Mouse (Mus musculus): Measurements from ENCODE around the gene Smyd1. TPM values are rescaled to one million over a fixed set of nuclear protein-coding genes. Genes with fewer than 3 reads are reported as not detected.

Gene Smyd1
- polyA plus RNA-seq, 1 experiment from 2014 or later: 0.15 TPM

DNA sequence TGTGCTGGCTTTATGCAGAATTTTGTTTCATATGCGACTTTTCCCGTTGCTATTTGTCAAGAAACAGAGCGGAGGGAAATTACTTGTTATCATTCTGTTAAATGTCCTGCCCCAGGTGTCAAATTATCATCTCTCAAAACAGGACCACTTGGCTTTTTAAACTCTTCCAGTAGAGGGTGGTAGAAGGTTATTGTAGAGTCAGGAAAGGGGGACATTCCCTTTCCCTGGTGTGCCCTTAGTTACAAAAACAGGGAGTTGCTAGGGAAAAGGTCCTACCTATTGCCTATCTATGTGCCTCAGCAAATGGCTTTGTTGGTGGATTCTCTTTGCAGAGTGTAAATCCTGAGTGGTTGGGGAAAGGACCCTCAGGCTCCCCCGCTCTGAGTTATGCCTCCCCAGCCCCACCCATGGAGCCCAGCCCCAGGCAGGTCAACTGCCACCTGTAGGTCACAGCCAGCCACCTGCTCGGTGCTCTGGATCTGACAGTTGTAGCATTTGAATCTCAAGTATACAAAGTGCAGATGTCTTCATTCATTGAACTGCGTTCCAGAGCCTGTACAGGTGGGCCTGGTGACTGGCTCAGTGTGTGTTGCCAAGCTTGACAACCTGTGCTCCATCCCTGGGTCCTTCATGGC, 19.8 kb downstream of the Smyd1 start:
- Histone ChIP-seq H3K4me2 (replicated peaks) (no peak overlapping the region), H3K9me3 (no peaks in the 10 kb centered on the region), H3K9ac (replicated peaks) (no peak overlapping the region), H3K27me3 (no peaks in the 10 kb centered on the region), H3K4me1 (no peaks in the 10 kb centered on the region), H3K4me3 (no peak overlapping the region), H3K36me3 (no peaks in the 10 kb centered on the region), H3K27ac (replicated peaks) (no peak overlapping the region)
- ATAC-seq (replicated peaks): no peak
- 77% methylated on average over 6 of the region's 6 CpGs for WGBS

DNA sequence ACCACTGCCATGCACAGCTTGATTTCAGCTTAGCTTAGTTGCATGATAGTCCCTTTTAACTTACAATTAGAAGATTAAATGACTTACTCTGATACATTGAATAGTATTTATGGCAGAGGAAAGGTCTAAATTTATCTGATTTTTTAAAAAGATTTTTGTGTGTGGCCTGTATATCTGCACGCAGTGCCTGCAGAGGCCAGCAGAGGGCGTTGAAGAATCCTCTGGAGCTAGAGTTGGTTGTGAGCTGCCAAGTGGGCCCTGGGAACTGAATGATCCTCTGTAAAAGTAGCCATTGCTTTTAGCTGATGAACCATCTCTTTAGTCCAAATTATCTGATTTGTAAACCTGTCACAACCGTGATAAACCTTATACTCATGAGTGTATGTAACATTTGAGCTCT, 23.3 kb downstream of the Smyd1 start:
- Histone ChIP-seq H3K27me3 (no peaks in the 10 kb centered on the region), H3K4me1 (no peaks in the 10 kb centered on the region)
- no peak for ATAC-seq (replicated peaks)

GRCm38 (mm10) chr6:71298051-71298450, 24.0 kb downstream of the Smyd1 start:
- WGBS: 72% methylated on average over 2 of the region's 2 CpGs
- H3K27me3 ChIP-seq: no peaks in the 10 kb centered on the region
- H3K36me3 ChIP-seq: no peaks in the 10 kb centered on the region

More for the DNA sequence above, 23.3 kb downstream of the Smyd1 start:
- Histone ChIP-seq H3K27ac (replicated peaks) (no peak overlapping the region), H3K4me3 (no peak overlapping the region), H3K9me3 (no peaks in the 10 kb centered on the region), H3K36me3 (no peaks in the 10 kb centered on the region), H3K4me2 (replicated peaks) (no peak overlapping the region), H3K9ac (replicated peaks) (no peak overlapping the region)
- 36% methylated on average over 3 of the region's 3 CpGs for WGBS

GRCm38 (mm10) chr6:71295303-71295702, 26.7 kb downstream of the Smyd1 start:
- no peak overlapping the region for H3K4me3 ChIP-seq
- no peaks in the 10 kb centered on the region for H3K9me3 ChIP-seq
- no peak overlapping the region for H3K4me2 ChIP-seq (replicated peaks)
- H3K4me1 ChIP-seq: no peaks in the 10 kb centered on the region
- H3K36me3 ChIP-seq: no peaks in the 10 kb centered on the region
- H3K27ac ChIP-seq (replicated peaks): no peak overlapping the region
- H3K27me3 ChIP-seq: no peaks in the 10 kb centered on the region
- no peak for ATAC-seq (replicated peaks)
- WGBS: 80% methylated on average over 6 of the region's 6 CpGs
- no peak overlapping the region for H3K9ac ChIP-seq (replicated peaks)

More at GRCm38 (mm10) chr6:71298051-71298450, 24.0 kb downstream of the Smyd1 start:
- H3K4me1 ChIP-seq: no peaks in the 10 kb centered on the region
- H3K9ac ChIP-seq (replicated peaks): no peak overlapping the region
- H3K9me3 ChIP-seq: no peaks in the 10 kb centered on the region
- no peak overlapping the region for H3K27ac ChIP-seq (replicated peaks)
- ATAC-seq (replicated peaks): no peak
- H3K4me3 ChIP-seq: no peak overlapping the region
- H3K4me2 ChIP-seq (replicated peaks): no peak overlapping the region

DNA sequence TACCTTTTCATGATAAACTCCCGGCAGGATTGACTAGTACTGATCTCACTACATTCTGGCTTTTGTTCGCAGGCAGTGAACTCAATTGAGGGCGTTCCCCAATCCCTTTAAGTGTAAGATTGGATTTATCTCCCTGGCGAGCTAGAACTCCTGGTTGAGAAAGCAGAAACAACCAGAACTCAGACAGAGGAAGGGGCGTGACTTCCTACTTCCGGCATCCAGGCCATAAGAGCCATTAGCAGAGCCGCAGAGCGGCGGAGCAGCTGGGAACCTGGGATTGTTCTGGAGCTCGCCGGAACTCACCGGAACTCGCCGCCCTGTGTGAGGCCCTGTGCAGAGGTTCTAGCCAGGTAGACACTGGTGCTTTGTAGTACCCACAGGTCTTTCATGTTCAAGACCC, 28.5 kb downstream of the Smyd1 start:
- H3K36me3 ChIP-seq: no peaks in the 10 kb centered on the region
- H3K4me3 ChIP-seq: no peak overlapping the region
- no peaks in the 10 kb centered on the region for H3K4me1 ChIP-seq
- H3K4me2 ChIP-seq (replicated peaks): no peak overlapping the region
- H3K9ac ChIP-seq (replicated peaks): no peak overlapping the region
- WGBS: 83% methylated on average over 14 of the region's 14 CpGs
- no peak overlapping the region for H3K27ac ChIP-seq (replicated peaks)
- H3K9me3 ChIP-seq: no peaks in the 10 kb centered on the region
- no peak for ATAC-seq (replicated peaks)
- no peaks in the 10 kb centered on the region for H3K27me3 ChIP-seq

GRCm38 (mm10) chr6:71279418-71279817, 42.6 kb downstream of the Smyd1 start:
- 60% methylated on average over 1 of the region's 1 CpGs for WGBS
- no peaks in the 10 kb centered on the region for H3K9me3 ChIP-seq
- H3K4me3 ChIP-seq: no peak overlapping the region

DNA sequence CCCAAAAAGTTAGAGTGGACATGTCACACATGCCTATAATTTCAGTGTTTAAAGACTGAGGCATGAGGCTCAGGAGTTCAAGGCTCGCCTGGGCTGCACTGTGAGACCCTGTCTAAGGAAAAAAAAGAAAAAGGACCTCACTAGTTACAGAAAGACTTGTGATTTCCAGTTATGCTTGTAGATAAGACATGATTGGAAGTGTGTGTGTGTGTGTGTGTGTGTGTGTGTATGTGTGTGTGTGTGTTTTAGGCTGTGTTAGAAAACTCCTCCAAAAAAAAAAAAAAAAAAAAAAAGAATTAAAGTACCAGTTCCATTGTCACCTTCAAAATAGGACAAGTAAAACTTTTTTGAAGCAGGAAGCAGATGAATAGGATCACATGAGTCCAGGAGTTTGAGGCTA, 47.4 kb downstream of the Smyd1 start:
- no peak for ATAC-seq (replicated peaks)
- 93% methylated on average over 1 of the region's 1 CpGs for WGBS
- H3K9me3 ChIP-seq: no peaks in the 10 kb centered on the region
- H3K4me2 ChIP-seq (replicated peaks): no peak overlapping the region
- H3K27ac ChIP-seq (replicated peaks): no peak overlapping the region
- no peak overlapping the region for H3K4me3 ChIP-seq
- H3K27me3 ChIP-seq: no peaks in the 10 kb centered on the region
- no peaks in the 10 kb centered on the region for H3K36me3 ChIP-seq
- peaks cover 17% of the 10 kb centered on the region for H3K4me1 ChIP-seq
- H3K9ac ChIP-seq (replicated peaks): no peak overlapping the region

More at GRCm38 (mm10) chr6:71279418-71279817, 42.6 kb downstream of the Smyd1 start:
- Histone ChIP-seq H3K4me1 (no peaks in the 10 kb centered on the region), H3K27me3 (no peaks in the 10 kb centered on the region), H3K4me2 (replicated peaks) (no peak overlapping the region), H3K9ac (replicated peaks) (no peak overlapping the region), H3K36me3 (peaks cover 6% of the 10 kb centered on the region), H3K27ac (replicated peaks) (no peak overlapping the region)
- no peak for ATAC-seq (replicated peaks)

- H3K9me3 ChIP-seq: no peaks in the 10 kb centered on the region
- no peak overlapping the region for H3K4me3 ChIP-seq
- 88% methylated on average over 1 of the region's 1 CpGs for WGBS
- H3K27ac ChIP-seq (replicated peaks): no peak overlapping the region
- H3K4me2 ChIP-seq (replicated peaks): no peak overlapping the region
- H3K9ac ChIP-seq (replicated peaks): no peak overlapping the region
- H3K36me3 ChIP-seq: no peaks in the 10 kb centered on the region
- ATAC-seq (replicated peaks): no peak
- peaks cover 17% of the 10 kb centered on the region for H3K4me1 ChIP-seq
- no peaks in the 10 kb centered on the region for H3K27me3 ChIP-seq
Observed at GRCm38 (mm10) chr6:71273715-71274114, 48.3 kb downstream of the Smyd1 start.

DNA sequence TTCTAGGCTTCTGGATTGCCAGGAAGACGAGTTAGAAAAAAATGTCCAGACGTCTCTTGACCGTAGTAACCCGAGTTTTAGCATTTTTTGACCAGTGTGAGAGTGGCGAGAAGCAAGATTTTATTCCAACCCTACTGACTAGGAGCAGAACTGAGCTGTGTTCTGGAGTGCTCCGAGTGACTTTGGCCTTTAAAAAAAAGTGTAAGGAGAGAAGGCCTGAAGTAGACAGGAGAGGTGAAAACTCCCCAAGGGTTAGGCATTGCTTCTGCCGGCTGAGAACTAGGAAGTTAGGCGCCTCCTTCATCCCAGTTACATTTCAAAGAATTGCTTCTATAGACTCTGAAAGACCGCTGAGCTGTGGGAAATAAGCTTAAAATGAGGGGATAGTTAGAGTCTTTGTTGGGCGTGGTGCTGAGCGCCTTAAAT, 49.7 kb downstream of the Smyd1 start:
- Histone ChIP-seq H3K4me2 (replicated peaks) (peak overlapping the region; percentile 69), H3K27ac (replicated peaks) (peak overlapping the region; percentile 87), H3K4me1 (peaks cover 17% of the 10 kb centered on the region), H3K4me3 (peak overlapping the region; percentile 70), H3K36me3 (no peaks in the 10 kb centered on the region), H3K27me3 (no peaks in the 10 kb centered on the region), H3K9ac (replicated peaks) (peak overlapping the region; percentile 93), H3K9me3 (no peaks in the 10 kb centered on the region)
- WGBS: under 1% methylated on average over 11 of the region's 11 CpGs
- ATAC-seq (replicated peaks): peak; percentile 2; the same call in 1 of the 2 replicates

GRCm38 (mm10) chr6:71271389-71272315, 50.4 kb downstream of the Smyd1 start, which contains the start of gene Krcc1:
Gene Krcc1, plus strand, starts transcription at chr6:71271677.
- H3K4me1 ChIP-seq: peaks cover 17% of the 10 kb centered on the region
- peak; percentile 95 for ATAC-seq (replicated peaks)
- peak within 1 kb of the TSS; percentile 87 for H3K27ac ChIP-seq (replicated peaks)
- H3K4me2 ChIP-seq (replicated peaks): peak within 1 kb of the TSS; percentile 69
- WGBS: under 1% methylated on average over 79 of the region's 84 CpGs
- H3K27me3 ChIP-seq: no peaks in the 10 kb centered on the region
- no peaks in the 10 kb centered on the region for H3K36me3 ChIP-seq
- H3K9ac ChIP-seq (replicated peaks): peak within 1 kb of the TSS; percentile 93
- H3K9me3 ChIP-seq: no peaks in the 10 kb centered on the region
- H3K4me3 ChIP-seq: peak within 1 kb of the TSS; percentile 70

DNA sequence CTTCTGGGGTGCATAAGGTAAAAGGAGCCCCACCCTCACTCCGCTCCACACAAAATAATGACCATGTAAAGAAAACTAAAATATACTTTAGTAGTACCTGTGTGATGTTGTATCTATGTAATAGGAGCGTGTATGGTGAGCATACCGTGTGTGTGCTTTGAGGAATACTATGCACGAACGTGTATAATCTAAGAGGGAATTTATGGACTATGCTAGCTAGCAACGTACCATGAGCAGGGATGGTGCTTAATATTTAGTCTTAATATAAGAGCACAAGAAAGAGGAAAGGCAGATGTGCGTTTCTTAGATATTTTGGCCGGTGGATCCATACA, 51.0 kb downstream of the Smyd1 start:
- peak overlapping the region; percentile 70 for H3K4me3 ChIP-seq
- peak; percentile 74; the same call in 1 of the 2 replicates for ATAC-seq (replicated peaks)
- H3K4me2 ChIP-seq (replicated peaks): peak overlapping the region; percentile 69
- H3K27ac ChIP-seq (replicated peaks): peak overlapping the region; percentile 87
- no peaks in the 10 kb centered on the region for H3K27me3 ChIP-seq
- peaks cover 17% of the 10 kb centered on the region for H3K4me1 ChIP-seq
- H3K9ac ChIP-seq (replicated peaks): peak overlapping the region; percentile 41
- no peaks in the 10 kb centered on the region for H3K9me3 ChIP-seq
- 1% methylated on average over 8 of the region's 8 CpGs for WGBS
- H3K36me3 ChIP-seq: no peaks in the 10 kb centered on the region

DNA sequence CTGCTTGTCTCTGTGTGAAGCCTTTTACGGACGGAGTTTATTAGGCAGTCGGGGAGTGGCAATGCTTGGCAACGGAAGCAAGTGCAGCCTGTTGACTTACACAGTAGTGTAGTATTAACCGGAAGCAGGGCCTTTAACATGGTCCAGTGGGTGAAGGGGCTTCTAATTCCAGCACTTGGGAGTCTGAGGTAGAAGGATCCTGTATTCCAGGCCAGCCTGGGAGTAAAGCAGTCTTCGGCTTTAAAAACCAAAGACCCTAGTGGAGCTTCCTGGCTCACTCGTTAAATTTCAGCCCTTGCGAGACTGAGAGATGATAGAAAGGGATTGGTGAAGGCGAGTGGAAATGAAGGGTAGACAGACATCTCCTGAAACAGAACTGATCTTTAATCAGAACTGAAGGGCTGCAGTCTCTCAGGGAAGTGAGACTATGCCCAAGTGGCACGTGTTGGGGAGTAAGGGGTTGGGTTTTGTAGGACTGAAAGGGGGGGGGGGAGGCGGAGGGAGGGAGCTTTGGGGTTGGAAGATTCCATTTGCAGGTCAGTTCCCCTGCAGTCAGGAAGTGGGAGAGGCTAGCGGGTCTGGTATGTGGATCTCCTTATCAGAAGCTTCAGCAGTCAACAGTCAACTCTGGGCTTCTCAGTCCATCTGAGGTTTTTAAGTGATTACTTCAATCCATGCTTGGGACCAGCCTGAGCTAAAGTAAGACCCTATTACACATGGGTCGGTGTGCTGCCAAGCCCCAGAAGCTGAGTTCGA, 51.6 kb downstream of the Smyd1 start:
- H3K4me3 ChIP-seq: peak overlapping the region; percentile 70
- WGBS: 27% methylated on average over 13 of the region's 14 CpGs
- no peaks in the 10 kb centered on the region for H3K27me3 ChIP-seq
- peak overlapping the region; percentile 87 for H3K27ac ChIP-seq (replicated peaks)
- H3K9ac ChIP-seq (replicated peaks): peak overlapping the region; percentile 41
- peak overlapping the region; percentile 69 for H3K4me2 ChIP-seq (replicated peaks)
- peaks cover 17% of the 10 kb centered on the region for H3K4me1 ChIP-seq
- ATAC-seq (replicated peaks): peak; percentile 24
- no peaks in the 10 kb centered on the region for H3K9me3 ChIP-seq
- H3K36me3 ChIP-seq: no peaks in the 10 kb centered on the region
